Mouse (Mus musculus): ENCODE measurements around the gene Bbip1.
"Not testable (repeated sequence)": the region's sequence is repeated elsewhere in the genome, so short reads cannot be mapped to it uniquely, and the experiment has no call there.

DNA sequence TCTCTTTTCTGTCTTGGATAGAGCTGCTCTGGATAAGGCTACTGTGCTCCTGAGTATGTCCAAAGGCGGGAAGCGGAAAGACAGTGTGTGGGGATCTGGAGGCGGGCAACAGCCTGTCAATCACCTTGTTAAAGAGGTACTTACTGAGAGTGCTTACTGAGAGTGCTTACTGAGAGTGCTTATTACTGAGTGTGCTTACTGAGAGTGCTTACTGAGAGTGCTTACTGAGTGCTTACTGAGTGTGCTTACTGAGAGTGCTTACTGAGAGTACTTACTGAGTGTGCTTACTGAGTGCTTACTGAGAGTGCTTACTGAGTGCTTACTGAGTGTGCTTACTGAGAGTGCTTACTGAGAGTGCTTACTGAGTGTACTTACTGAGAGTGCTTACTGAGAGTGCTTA lies 22.4 kb downstream of the Bbip1 start:
- TF ChIP-seq CTCF (IDR thresholded peaks at IDR 0.05; ENCODE audit: control insufficient read depth, insufficient read depth, insufficient replicate concordance, low read depth, low read length); POLR2A (IDR thresholded peaks at IDR 0.05; ENCODE audit: control insufficient read depth, low read depth, low read length): not testable (repeated sequence)
